Mouse (Mus musculus) 3134 (cell line): Measurements from ENCODE around the gene Tcf7l2.

Experiments
- DNase-seq: peaks from one replicate; pipeline ENCODE4 v3.0.0-alpha.2; 2011; ENCODE audit warnings: low spot score; ENCODE audit not compliant: insufficient read length; ENCODE audit errors: extremely low read depth

Gene Tcf7l2

GRCm38 (mm10) chr19:55741439-55741928, at the start of gene Tcf7l2:
Tcf7l2 (plus strand) TSS chr19:55741820.
- peak; percentile 91 for DNase-seq

DNA sequence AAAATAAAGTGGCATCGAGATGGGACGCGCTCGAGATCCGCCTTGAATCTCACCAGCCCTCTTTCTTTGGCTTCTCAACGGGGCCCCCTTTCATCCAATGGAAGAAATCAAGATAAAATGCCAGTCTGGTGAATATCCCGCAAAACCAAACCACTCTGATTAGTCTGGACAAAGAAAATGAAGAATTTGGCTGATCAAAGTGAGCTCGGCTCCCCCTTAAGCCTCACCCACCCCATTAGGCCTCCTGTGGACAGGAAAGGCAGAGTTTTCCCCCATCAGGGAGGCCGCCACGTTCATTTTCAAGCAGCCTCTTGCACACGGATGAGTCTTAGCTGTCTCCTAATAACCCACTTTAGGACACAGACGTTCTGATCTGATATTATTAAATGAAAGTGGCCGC, 47.0 kb upstream of the Tcf7l2 start:
- DNase-seq = no peak

DNA sequence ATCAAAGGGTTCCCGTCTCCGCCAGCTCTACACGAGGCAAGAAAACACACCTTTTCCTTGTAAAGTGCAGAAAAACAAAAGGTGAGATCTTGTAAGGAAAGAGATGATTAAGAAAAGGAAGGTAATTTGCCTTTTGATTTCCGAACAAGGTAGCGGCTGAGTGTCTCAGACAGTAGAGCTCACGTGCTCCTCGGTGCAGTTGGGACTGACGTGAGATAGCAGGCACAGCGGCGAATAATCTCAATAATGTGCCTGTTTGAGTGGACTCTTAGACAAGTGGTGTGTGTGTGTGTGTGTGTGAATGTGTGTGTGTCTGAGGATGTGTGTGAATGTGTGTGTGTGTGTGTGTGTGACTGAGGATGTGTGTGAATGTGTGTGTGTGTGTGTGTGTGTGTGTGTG, 46.2 kb upstream of the Tcf7l2 start:
- no peak for DNase-seq

DNA sequence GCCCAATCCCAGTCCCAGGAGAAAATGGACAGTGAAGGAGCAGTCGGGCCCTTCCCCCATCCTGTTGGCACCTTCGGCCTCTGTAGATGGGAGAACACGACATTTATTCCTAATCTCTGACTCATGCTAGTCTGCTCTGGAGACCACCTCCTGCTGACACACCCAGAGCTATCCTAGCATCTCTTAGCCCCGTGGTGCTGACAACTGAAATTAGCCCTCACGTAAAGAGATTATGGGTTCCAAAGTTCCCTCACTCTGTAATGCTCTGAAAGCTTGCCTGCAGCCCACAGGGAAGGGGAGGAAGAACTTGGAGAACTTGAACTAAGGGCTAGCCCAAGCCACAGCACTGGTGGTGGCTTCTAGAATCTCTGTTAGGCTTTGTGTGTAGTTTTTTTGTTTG, 42.7 kb upstream of the Tcf7l2 start:
- DNase-seq = no peak

- DNase-seq = no peak
These were observed 41.4 kb upstream of the Tcf7l2 start for GRCm38 (mm10) chr19:55700214-55700568.

DNA sequence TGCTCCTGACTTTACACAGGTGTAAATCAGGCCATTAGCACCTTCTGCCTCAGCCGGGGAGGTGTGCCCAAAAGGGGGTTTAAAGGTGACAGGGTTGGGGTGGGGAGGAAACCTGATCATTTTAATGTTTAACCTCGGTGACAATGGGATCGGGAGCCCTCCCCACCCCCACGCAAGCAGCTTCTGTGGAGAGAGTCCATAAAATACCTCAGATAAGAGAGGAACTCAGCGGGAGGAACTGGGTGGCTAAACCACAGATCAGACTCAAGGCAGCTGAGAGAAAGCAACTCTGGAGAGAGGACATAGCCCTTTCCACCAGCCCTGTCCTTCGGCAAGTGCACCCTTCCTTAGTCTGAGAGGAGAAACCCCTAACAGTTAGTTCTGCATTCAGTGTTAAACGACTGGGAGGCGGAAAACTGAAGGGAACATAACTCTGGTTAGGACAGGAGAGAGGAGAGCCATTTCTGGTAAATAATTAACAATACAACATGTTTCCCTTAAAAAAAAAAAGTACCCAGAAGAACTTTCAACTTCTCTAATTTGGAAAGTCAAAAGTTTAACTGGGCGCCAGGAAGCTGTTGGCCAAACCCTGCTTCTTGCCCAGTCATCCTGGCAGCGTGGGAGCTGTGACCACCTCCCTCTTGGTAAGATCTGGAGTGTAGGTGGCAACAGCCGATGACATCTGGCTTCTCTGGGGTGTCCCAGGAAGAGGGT, 40.9 kb upstream of the Tcf7l2 start:
- no peak for DNase-seq

- DNase-seq = no peak
These were observed 40.4 kb upstream of the Tcf7l2 start for GRCm38 (mm10) chr19:55701283-55701633.

DNA sequence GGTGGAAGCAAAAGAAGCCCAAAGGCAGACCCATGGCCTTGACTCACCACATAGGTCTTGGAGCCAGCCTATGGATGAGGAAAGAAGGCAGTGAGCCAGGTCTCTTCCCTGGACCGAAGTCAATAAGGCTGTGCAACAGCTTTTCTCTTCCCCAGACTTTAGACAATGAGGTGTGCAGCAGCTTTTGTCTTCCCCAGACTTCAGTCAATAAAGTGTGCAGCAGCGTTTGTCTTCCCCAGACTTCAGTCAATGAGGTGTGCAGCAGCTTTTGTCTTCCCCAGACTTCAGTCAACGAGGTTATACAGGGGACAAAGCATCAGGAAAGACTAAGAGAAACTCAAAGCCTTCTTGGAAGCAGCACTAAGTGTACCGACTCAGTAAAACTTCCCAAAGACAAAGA, 39.5 kb upstream of the Tcf7l2 start:
- no peak for DNase-seq

DNA sequence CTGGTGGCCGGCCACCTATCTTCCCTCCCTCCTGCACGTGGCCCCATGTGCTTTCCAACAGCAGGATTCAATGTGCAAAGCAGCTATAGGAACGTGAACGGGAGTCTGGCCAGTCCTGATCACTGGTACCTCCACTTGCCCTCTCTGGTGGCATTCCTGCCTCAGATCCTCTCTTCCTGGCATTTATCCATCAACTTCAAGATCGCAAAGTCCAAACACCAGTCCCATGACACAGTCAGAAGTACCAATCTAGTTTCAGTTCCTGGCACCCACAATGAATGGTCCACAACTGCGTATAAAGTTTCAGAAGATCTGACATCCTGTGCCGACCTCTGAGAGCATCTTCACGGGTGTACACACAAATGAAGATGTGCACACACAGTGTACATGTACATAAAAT, 38.9 kb upstream of the Tcf7l2 start:
- DNase-seq = no peak

- no peak for DNase-seq
These were observed 37.5 kb upstream of the Tcf7l2 start for GRCm38 (mm10) chr19:55704071-55704470.

- no peak for DNase-seq
These were observed 35.3 kb upstream of the Tcf7l2 start for GRCm38 (mm10) chr19:55706300-55706699.

- no peak for DNase-seq
These were observed 34.8 kb upstream of the Tcf7l2 start for GRCm38 (mm10) chr19:55706806-55707205.

- DNase-seq = no peak
These were observed 33.5 kb upstream of the Tcf7l2 start for GRCm38 (mm10) chr19:55708031-55708554.

- DNase-seq = no peak
These were observed 30.8 kb upstream of the Tcf7l2 start for GRCm38 (mm10) chr19:55710841-55711240.

DNA sequence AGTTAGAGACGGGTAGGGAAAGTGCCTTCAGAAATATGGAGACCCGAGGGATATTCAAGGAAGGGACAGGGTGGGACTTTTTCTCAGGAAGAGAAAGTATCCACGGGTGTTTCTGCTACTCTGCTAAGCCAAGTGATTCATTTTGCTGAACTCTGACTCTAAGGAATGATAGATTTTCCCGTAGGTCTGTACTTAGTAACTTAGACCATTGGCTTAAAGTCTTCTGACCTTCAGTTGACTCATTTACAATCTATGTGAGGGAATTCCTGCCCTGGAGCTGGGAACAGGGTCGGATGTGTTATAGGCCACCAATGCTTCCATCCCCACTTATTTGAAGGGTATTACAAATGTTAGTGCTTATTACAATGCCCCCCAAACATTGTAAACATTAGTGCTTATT, 29.9 kb upstream of the Tcf7l2 start:
- no peak for DNase-seq

DNA sequence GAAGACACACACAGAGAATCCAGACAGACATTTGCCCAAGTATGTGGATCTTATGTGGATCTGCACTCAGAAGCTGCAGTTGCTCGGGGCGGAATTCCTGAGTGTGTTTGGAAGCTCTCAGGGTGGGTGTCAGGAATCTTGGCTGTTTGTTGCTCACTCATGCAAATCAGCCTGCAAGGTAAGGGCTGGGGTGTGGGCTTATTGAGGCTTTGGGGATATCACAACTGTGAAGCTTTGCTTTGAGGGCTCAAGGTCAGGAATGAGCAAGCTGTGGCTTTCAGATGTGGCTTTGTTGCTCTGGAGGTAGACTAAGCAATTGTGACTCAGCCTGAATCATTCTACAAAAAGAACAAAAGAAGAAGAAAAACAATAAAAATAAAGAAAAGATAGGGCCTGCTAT, 28.9 kb upstream of the Tcf7l2 start:
- no peak for DNase-seq

GRCm38 (mm10) chr19:55714015-55714414, 27.6 kb upstream of the Tcf7l2 start:
- no peak for DNase-seq

DNA sequence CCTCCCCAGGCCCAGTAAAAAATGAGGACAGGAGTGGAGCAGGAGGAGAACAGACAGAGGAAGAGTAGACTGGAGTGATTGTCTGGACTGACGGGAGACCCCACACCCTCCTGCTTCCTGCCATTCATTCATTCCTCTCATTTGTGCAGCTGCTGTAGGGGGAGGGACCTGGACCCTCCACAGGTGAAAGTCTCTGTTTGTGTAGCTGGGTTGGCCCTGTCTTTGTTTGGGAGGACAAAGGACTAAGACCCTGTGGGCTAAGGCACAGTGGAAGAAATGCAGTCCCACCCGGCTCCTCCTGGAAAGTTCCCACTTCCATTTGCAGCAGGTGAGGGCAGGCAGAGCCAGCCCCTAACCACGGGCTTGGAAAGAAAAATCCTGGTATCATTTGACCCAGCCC, 27.0 kb upstream of the Tcf7l2 start:
- no peak for DNase-seq

DNA sequence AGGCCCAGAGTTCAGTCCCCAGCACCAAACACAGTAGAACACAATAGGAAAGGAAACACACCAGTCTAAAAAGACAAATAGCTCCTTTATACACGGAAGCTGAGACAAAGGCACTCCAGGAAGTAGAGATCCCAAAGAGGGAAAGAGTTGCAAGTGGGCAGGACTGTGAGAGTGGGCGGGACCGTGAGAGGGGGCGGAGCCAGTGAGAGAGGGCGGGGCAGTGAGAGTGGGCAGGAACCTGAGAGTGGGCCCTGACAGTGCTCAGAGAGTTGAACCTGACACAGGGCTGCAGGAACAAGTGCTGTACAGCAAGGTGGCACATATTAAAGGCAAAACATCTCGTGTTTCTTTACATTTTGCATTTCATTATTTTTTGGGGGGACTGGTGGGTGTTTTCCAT, 22.5 kb upstream of the Tcf7l2 start:
- DNase-seq = peak; percentile 45

DNA sequence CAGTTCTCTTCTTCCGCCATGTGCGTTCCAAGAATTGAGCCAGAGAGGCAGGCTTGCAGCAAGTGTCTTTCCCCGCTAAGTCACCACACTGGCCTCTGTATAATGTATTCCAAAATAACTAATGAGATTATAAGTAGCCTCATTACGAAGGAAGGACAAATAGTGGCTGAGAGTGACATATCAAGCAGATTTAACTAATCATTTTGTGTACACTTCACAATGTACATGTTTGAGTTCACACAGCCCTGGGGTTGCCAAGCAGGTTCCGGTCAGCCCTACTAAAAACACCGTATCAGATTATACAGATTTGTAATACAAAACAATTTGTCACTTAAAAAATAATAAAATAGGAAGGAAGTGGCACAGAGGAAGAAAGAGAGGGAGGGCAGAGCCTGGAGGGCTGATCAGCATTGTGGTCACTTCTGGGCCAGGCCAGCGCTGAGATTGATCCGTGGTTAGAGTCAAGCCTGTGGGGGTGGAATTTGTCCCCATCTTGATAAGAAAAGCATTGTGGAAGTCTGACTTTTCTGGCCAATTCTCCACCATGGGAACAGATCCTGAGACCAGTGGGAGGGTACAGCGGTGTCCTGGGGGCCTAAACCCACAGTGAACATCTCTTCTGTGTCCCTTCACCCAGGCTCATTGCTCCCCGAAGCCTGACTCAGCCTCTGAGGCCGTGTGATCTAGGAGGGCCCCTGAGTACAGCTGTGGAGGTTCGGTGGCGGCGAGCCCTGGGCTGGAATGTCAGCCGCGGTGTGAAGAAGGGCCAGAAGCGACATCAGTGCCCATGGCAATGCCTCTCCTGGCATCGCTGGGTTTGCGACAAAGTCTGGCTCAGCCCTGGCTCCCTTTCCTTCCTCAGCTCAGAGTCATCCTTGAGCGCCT, 21.9 kb upstream of the Tcf7l2 start:
- DNase-seq = peak; percentile 40

DNA sequence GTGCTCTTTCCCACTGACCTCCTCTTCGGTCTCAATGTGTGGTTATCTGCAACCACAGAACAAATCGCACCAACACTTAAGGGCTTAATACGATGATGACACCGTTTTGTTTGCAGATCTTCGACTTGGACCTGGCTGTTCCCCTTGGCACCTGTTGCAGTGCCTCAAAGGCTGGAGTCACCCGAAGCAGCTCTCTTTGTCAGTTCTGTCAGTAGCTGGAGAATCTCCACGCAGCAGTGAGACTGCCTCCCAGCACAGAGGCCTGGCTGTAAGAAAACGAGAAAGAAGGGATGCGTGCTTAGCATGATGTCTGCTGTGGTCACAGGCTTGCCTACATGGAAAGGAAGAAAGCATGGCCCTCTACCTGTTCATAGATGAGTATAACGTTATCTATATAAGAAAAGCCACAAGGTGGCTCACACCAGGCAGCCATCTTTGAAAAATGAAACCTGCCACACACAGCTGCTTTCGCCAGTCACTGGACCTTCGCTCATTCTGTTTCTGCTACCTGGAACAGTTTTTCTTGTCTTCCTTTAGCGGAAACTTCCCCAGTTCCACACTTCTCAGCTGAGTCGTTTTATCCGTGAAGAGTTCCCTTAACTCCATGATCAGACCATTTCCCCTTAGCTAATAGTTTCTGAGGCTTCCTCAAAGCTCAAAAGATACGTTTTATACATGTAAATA, 21.1 kb upstream of the Tcf7l2 start:
- DNase-seq = no peak
